In the genomic region with DNA sequence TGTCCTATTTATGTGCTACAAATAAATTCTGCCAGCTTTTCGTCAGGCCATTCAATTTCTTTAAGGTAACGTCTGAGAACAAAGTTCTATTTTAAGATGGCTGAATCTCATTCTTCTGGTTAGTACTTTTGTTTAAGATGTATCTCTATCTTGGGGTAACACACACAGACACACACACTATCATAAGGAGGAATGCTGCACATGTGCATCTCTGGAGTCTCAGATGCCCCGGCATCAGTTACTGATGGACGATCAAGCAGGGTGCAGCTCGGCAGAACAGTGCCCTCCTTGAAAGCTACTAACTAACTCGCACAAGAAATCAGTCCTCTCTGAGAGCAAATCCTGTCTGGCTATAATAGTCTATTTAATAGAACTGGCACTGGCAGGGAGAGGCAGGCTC, we compare ENCODE assay signal across 15 mouse cellular contexts.
"Had no signal": no experiment of that assay in that cellular context is flagged by ENCODE, and none has a peak within 500 bp of the region (broad histone marks: within the 10 kb centered on the region; RNA-seq: fewer than 3 reads in every experiment).

No protein-coding gene starts in this region.

- H3K9ac ChIP-seq: intestine, embryonic 15.5 days; limb, embryonic 12.5 days; lung, embryonic 15.5 days; midbrain, embryonic 12.5 days; neural tube, embryonic 13.5 days had no signal

- H3K4me2 ChIP-seq: intestine, embryonic 15.5 days; limb, embryonic 12.5 days; lung, embryonic 15.5 days; midbrain, embryonic 12.5 days; neural tube, embryonic 13.5 days had no signal

- DNase-seq: kidney, adult 18-20 months; kidney, postnatal 14 days; lung, postnatal 36 days; retina, postnatal 1 day; right cerebral cortex, postnatal 4 days; spleen, adult 18-20 months; thymus, adult 2 months; thymus, postnatal 25 days had no signal

- H3K27ac ChIP-seq: intestine, embryonic 15.5 days; limb, embryonic 12.5 days; lung, embryonic 15.5 days; midbrain, embryonic 12.5 days; neural tube, embryonic 13.5 days had no signal

- H3K9me3 ChIP-seq: intestine, embryonic 15.5 days; limb, embryonic 12.5 days; lung, embryonic 15.5 days; megakaryocyte, embryonic 14.5 days; midbrain, embryonic 12.5 days; neural tube, embryonic 13.5 days had no signal

- H3K4me1 ChIP-seq: intestine, embryonic 15.5 days; limb, embryonic 12.5 days; lung, embryonic 15.5 days; midbrain, embryonic 12.5 days; neural tube, embryonic 13.5 days had no signal

- ATAC-seq: intestine, embryonic 15.5 days; midbrain, embryonic 16.5 days had no signal

- H3K27me3 ChIP-seq: intestine, embryonic 15.5 days; limb, embryonic 12.5 days; lung, embryonic 15.5 days; megakaryocyte, embryonic 14.5 days; midbrain, embryonic 12.5 days; neural tube, embryonic 13.5 days had no signal

- H3K4me3 ChIP-seq: intestine, embryonic 15.5 days; limb, embryonic 12.5 days; lung, embryonic 15.5 days; megakaryocyte, embryonic 14.5 days; midbrain, embryonic 12.5 days; neural tube, embryonic 13.5 days had no signal
